Mouse (Mus musculus) small intestine, adult 2 months (tissue): ENCODE measurements around the gene Polr2e.

Source experiments
- CTCF ChIP-seq: fragments of 200-500 bp; IDR thresholded peaks from 2 replicates; pipeline ENCODE4 v1.5.1; 2012; ENCODE audit warnings: low read depth, mild to moderate bottlenecking, control low read depth, inconsistent platforms, low read length, moderate library complexity, mixed read lengths; ENCODE audit not compliant: insufficient replicate concordance, insufficient read length; ENCODE audit errors: extremely low read depth
- POLR2A ChIP-seq: fragments of 200-500 bp; IDR thresholded peaks from 2 replicates; pipeline ENCODE4 v1.6.1; 2012; ENCODE audit warnings: low read depth, mild to moderate bottlenecking, control low read depth, inconsistent platforms, low read length, moderate library complexity

DNA sequence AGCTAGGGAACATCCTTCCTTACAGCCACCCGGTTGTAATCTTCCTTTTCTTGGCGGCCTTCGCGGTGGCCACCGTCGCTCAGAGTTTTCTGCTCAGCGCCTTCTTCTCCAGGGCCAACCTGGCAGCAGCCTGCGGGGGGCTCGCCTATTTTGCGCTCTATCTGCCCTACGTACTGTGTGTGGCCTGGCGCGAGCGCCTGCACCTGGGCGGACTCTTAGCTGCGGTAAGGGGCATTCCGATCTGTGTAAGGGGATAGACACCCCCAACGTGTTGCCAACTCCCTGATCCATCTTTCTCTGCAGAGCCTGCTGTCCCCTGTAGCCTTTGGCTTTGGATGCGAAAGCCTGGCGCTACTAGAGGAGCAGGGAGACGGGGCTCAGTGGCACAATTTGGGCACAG, 36.8 kb downstream of the Polr2e start:
- TF ChIP-seq CTCF (no peak), POLR2A (no peak)
